Mouse (Mus musculus): Measurements from ENCODE around the gene Kpna3.

Gene Kpna3

GRCm38 (mm10) chr14:61316861-61317260 lies 122.8 kb downstream of the Kpna3 start:
- peak; percentile 76 for DNase-seq (ENCODE audit: low read depth)

Measured in induced T-regulatory cell, adult 2 months (primary cell).